ENCODE assay signal across 20 mouse cellular contexts in the genomic region with DNA sequence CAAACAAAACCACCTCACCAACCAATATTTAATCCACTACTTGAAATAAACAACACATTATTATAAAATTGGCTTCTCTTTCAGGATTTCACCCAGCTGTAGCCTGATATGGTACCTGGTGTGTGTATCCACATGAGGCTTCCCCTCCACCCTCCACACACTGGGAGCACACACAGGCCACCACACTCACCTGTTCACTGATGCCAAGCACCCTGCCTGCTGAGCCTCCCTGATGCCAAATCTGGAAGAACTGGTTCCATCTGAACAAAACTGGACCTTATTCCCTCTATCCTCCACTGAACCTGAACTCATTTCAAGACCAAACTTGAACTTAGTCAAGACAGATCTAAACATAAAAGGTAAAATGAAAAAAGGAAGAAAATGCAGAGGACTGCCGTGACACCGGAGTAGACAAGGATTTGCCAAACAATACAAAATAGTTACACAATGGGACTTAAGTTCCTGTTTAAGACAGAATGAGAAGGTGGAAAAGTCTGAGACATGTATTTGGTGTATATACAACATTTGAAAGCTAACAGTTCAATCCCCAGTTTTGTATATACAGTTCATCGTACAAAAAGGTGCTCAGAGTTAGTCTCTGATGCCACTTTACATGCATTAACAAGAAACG. TPM values are rescaled to one million over a fixed set of nuclear protein-coding genes. Genes with fewer than 3 reads are reported as not detected.
"Had no signal": no experiment of that assay in that cellular context is flagged by ENCODE, and none has a peak within 500 bp of the region (broad histone marks: within the 10 kb centered on the region; RNA-seq: fewer than 3 reads in every experiment).

No protein-coding gene starts in this region.

- H3K9ac ChIP-seq: limb, embryonic 13.5 days; liver, embryonic 15.5 days; lung, embryonic 14.5 days; midbrain, embryonic 13.5 days; neural tube, embryonic 15.5 days had no signal

- H3K27ac ChIP-seq: limb, embryonic 13.5 days; liver, embryonic 15.5 days; midbrain, embryonic 13.5 days; neural tube, embryonic 15.5 days; stomach, postnatal 0 days had no signal

- H3K27me3 ChIP-seq: limb, embryonic 13.5 days; liver, embryonic 15.5 days; midbrain, embryonic 13.5 days; neural tube, embryonic 15.5 days had no signal

- H3K4me1 ChIP-seq: limb, embryonic 13.5 days; liver, embryonic 15.5 days; midbrain, embryonic 13.5 days; neural tube, embryonic 15.5 days had no signal

- H3K9me3 ChIP-seq: limb, embryonic 13.5 days; liver, embryonic 15.5 days; midbrain, embryonic 13.5 days; neural tube, embryonic 15.5 days had no signal

- DNase-seq: left cerebral cortex, postnatal 4 days; lung, embryonic 14.5 days; lung, postnatal 10 days; lung, postnatal 4 days; thymus, postnatal 4 days had no signal

- ATAC-seq: midbrain, embryonic 13.5 days had no signal

- H3K4me2 ChIP-seq: limb, embryonic 13.5 days; liver, embryonic 15.5 days; lung, embryonic 14.5 days; midbrain, embryonic 13.5 days; neural tube, embryonic 15.5 days had no signal

- H3K4me3 ChIP-seq: limb, embryonic 13.5 days; liver, embryonic 15.5 days; midbrain, embryonic 13.5 days; myocyte; neural tube, embryonic 15.5 days had no signal

RNA-seq across cellular contexts. Expression of a gene that starts 45.4 kb away (rescaled TPM):
- total RNA-seq: layer of hippocampus, adult 8-10 months; layer of hippocampus, postnatal 14 days; left cerebral cortex, adult 18-20 months; left cerebral cortex, postnatal 10 days; left cerebral cortex, postnatal 4 days; liver, adult 2 months; megakaryocyte-erythroid progenitor cell, adult 5-6 weeks had no signal
- polyA plus RNA-seq: intestine, embryonic 14.5 days; large intestine, adult 2 months; limb, embryonic 13.5 days; liver, adult 2 months; liver, embryonic 15.5 days; lung, embryonic 14.5 days; midbrain, embryonic 13.5 days; myocyte; neural tube, embryonic 11.5 days; neural tube, embryonic 15.5 days had no signal
